In the genomic region with DNA sequence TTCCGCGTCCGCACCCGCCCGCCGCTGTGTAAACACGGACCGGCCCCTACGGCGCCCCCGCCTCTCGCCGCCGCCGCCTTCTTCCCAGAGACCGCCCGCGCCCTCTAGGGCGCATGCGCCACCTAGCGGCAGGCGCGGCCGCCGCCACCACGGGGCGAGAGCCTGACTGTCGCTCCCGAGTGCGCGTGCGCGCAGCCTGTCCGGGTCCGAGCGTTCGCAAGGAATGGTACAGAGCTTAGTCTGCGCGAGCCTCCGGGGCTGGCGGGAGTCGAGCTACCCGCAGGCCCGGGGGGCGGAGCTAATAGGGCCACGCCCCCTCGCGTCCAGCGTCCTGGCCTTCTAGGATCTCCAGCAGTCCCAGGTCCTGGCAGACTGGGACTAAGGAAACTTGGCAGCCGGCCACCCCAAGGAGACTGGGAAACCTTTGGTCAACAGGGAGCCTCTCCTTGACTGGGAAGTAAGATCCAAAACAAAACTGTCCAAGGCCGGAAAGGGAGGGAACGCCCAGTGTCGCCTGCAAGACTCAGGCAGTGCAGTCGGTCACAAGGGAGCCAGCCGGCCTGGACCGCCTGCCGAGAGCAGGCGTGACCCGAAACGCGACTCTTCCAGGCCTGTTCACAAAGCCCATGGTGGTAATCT, we compare ENCODE assay signal across 8 mouse cellular contexts. TPM values are rescaled to one million over a fixed set of nuclear protein-coding genes. Genes with fewer than 3 reads are reported as not detected.
DNase-seq lines count a peak whose midpoint lies in the region; ATAC-seq lines count a peak whose summit lies in the region.

A gene (minus strand): TSS at position 303 of the 639 bp plus-strand sequence.

- no peaks in the 10 kb centered on the region for H3K27me3 ChIP-seq in forebrain, embryonic 11.5 days (ENCODE audit: control insufficient read depth, insufficient read depth, low read length)
- no peaks in the 10 kb centered on the region for H3K27me3 ChIP-seq in heart, embryonic 16.5 days (ENCODE audit: control insufficient read depth, insufficient read depth, low read length)
- no peaks in the 10 kb centered on the region for H3K27me3 ChIP-seq in liver, embryonic 15.5 days
- no peaks in the 10 kb centered on the region for H3K27me3 ChIP-seq in neural tube, embryonic 12.5 days (replicated peaks)

- no peaks in the 10 kb centered on the region; the same call in 1 of the 2 replicates for H3K4me1 ChIP-seq in forebrain, embryonic 11.5 days (replicated peaks; ENCODE audit: control insufficient read depth, insufficient read depth, low read length)
- peaks cover 10% of the 10 kb centered on the region for H3K4me1 ChIP-seq in heart, embryonic 16.5 days (ENCODE audit: control insufficient read depth, insufficient read depth, low read length)
- peaks cover 32% of the 10 kb centered on the region for H3K4me1 ChIP-seq in liver, embryonic 15.5 days (replicated peaks)
- 0 out of 2 replicates have a peak, but pooled peaks cover 7% of the 10 kb centered on the region for H3K4me1 ChIP-seq in neural tube, embryonic 12.5 days

- peak; percentile 98 for ATAC-seq in forebrain, embryonic 11.5 days (replicated peaks; ENCODE audit: low FRiP score)
- peak; percentile 95 for ATAC-seq in heart, embryonic 16.5 days (replicated peaks; ENCODE audit: extremely low read depth, insufficient read depth, low FRiP score)
- peak; percentile 95 for ATAC-seq in liver, embryonic 15.5 days (ENCODE audit: insufficient read depth)
- peak; percentile 96 for ATAC-seq in neural tube, embryonic 12.5 days (ENCODE audit: low FRiP score, low read depth)

- H3K4me2 ChIP-seq in forebrain, embryonic 11.5 days (ENCODE audit: low read depth, low read length, severe bottlenecking): peak within 1 kb of the TSS; percentile 59
- H3K4me2 ChIP-seq in heart, embryonic 16.5 days (ENCODE audit: low read depth, low read length): peak within 1 kb of the TSS; percentile 78
- H3K4me2 ChIP-seq in liver, embryonic 15.5 days: peak within 1 kb of the TSS; percentile 73
- H3K4me2 ChIP-seq in neural tube, embryonic 12.5 days (replicated peaks): peak within 1 kb of the TSS; percentile 60

- no peaks in the 10 kb centered on the region for H3K36me3 ChIP-seq in forebrain, embryonic 11.5 days (ENCODE audit: control insufficient read depth, insufficient read depth, low read length)
- no peaks in the 10 kb centered on the region for H3K36me3 ChIP-seq in heart, embryonic 16.5 days (ENCODE audit: control insufficient read depth, insufficient read depth)
- H3K36me3 ChIP-seq in liver, embryonic 15.5 days (replicated peaks): 0 out of 2 replicates have a peak, but pooled peaks cover 5% of the 10 kb centered on the region
- no peaks in the 10 kb centered on the region for H3K36me3 ChIP-seq in neural tube, embryonic 12.5 days

- peak within 1 kb of the TSS; percentile 88 for H3K27ac ChIP-seq in forebrain, embryonic 11.5 days (ENCODE audit: low read depth, low read length)
- H3K27ac ChIP-seq in heart, embryonic 16.5 days (ENCODE audit: low read length): peak within 1 kb of the TSS; percentile 98
- peak within 1 kb of the TSS; percentile 99 for H3K27ac ChIP-seq in liver, embryonic 15.5 days (replicated peaks)
- peak within 1 kb of the TSS; percentile 91 for H3K27ac ChIP-seq in neural tube, embryonic 12.5 days

- H3K9me3 ChIP-seq in forebrain, embryonic 11.5 days (ENCODE audit: control insufficient read depth, low read length): no peaks in the 10 kb centered on the region
- no peaks in the 10 kb centered on the region for H3K9me3 ChIP-seq in heart, embryonic 16.5 days (replicated peaks; ENCODE audit: control insufficient read depth, low read length)
- no peaks in the 10 kb centered on the region for H3K9me3 ChIP-seq in liver, embryonic 15.5 days (replicated peaks)
- H3K9me3 ChIP-seq in neural tube, embryonic 12.5 days: no peaks in the 10 kb centered on the region

- WGBS in forebrain, embryonic 11.5 days: under 1% methylated on average over 51 of the region's 61 CpGs
- under 1% methylated on average over 45 of the region's 61 CpGs for WGBS in heart, embryonic 16.5 days
- WGBS in liver, embryonic 15.5 days (ENCODE audit: insufficient replicate concordance): under 1% methylated on average over 59 of the region's 61 CpGs
- WGBS in neural tube, embryonic 12.5 days: under 1% methylated on average over 60 of the region's 61 CpGs

- peak within 1 kb of the TSS; percentile 94 for H3K4me3 ChIP-seq in forebrain, embryonic 11.5 days (ENCODE audit: low read depth, low read length)
- H3K4me3 ChIP-seq in heart, embryonic 16.5 days (ENCODE audit: low read length): peak within 1 kb of the TSS; percentile 94
- H3K4me3 ChIP-seq in liver, embryonic 15.5 days (replicated peaks): peak within 1 kb of the TSS; percentile 83
- H3K4me3 ChIP-seq in neural tube, embryonic 12.5 days: peak within 1 kb of the TSS; percentile 93

- H3K9ac ChIP-seq in forebrain, embryonic 11.5 days (ENCODE audit: low read length): peak within 1 kb of the TSS; percentile 93
- peak within 1 kb of the TSS; percentile 98 for H3K9ac ChIP-seq in heart, embryonic 16.5 days (ENCODE audit: low read length)
- peak within 1 kb of the TSS; percentile 95 for H3K9ac ChIP-seq in liver, embryonic 15.5 days
- peak within 1 kb of the TSS; percentile 97 for H3K9ac ChIP-seq in neural tube, embryonic 12.5 days

- DNase-seq in CD8-positive naive resting alpha-beta T cell, adult 2 months (ENCODE audit: low read depth in 2 of 2, low spot score in 2 of 2): peak; percentile 83 to 85
- DNase-seq in c-Kit-positive CD71-negative TER-119-negative erythroid progenitor cells, embryonic 14.5 days (ENCODE audit: low read depth): peak; percentile 89
- DNase-seq in forebrain, embryonic 11.5 days (ENCODE audit: low spot score): peak; percentile 100
- DNase-seq in kidney, postnatal 36 days: peak; percentile 100
- peak; percentile 78 for DNase-seq in telencephalon, adult 2 months (ENCODE audit: low read depth, low spot score)

RNA-seq across cellular contexts. Expression of the gene that starts here (rescaled TPM):
- 26.4 and 33.5 TPM in 2 replicates for polyA plus RNA-seq in forebrain, embryonic 11.5 days (2014; fragmentation: Nextera tagmentation; extraction: Ambion mirVana)
- 26.2 and 28.2 TPM in 2 replicates for polyA plus RNA-seq in heart, embryonic 16.5 days (2015; fragmentation: Nextera tagmentation; extraction: Ambion mirVana)
- polyA plus RNA-seq in liver, embryonic 15.5 days (2015; fragmentation: Nextera tagmentation; extraction: Ambion mirVana): 25.5 and 28.0 TPM in 2 replicates
- polyA plus RNA-seq in neural tube, embryonic 12.5 days (2016; fragmentation: Nextera tagmentation; extraction: Ambion mirVana): 37.8 and 42.2 TPM in 2 replicates

Comparison
In these comparisons a context has a peak if more than half of its experiments do, and no peak if none do; other contexts are left out.
1. Peak in every context shown above with its lines: DNase-seq, ATAC-seq, H3K4me3 ChIP-seq and H3K27ac ChIP-seq.